Mouse (Mus musculus): ENCODE results near the gene C1qtnf1. TPM values are rescaled to one million over a fixed set of nuclear protein-coding genes. Genes with fewer than 3 reads are reported as not detected.

C1qtnf1 gene
- polyA plus RNA-seq, 1 experiment from 2014 or later = 4.1 TPM

DNA sequence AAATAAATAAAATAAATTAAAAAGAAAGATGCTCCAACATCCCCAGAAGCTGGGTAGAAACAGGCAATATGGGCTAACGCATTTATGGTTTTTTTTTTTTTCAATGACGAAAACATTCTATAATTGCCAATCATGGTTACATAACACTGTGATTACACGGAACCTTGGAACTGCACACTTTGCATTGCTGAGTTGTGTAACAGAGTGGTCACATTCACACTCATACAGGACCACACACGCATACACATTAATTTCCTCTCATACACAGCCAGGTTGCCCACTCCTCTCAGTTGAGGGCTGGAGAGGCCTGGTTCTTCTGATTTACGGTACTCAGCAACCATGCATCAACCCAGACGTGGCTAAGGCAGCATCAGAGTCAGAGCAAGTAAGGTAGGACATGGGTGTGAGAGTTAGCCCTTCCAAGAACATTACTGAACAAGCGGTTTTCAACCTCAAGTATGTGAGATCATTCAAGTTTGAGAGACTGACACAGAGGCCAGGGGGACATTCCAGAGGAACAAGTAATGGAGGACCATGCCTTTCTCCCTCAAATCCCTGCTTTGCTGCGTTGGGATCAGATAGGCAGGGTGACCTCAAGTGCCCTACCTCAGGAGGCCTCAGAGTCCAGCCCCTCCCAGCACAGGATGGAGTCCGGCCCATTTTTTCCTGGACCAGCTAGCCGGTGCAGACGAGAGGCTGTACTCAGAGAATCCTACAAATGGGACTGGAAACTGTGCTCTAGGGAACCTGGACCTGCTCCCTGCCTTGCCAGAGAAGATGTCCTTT, 26.1 kb downstream of the C1qtnf1 start:
- no peak overlapping the region for H3K27ac ChIP-seq (ENCODE audit: low read length)
- no peak overlapping the region for H3K9ac ChIP-seq (ENCODE audit: low read depth, low read length)
- H3K4me1 ChIP-seq (ENCODE audit: control insufficient read depth, insufficient read depth, low read length) = no peaks in the 10 kb centered on the region
- 79% methylated on average over 11 of the region's 11 CpGs for WGBS
- no peaks in the 10 kb centered on the region for H3K27me3 ChIP-seq (ENCODE audit: control insufficient read depth, insufficient read depth, low read depth, low read length)
- no peak overlapping the region for H3K4me3 ChIP-seq (ENCODE audit: low read depth, low read length)
- H3K9me3 ChIP-seq (replicated peaks; ENCODE audit: control insufficient read depth, low read length, poor library complexity, severe bottlenecking) = no peaks in the 10 kb centered on the region
- H3K36me3 ChIP-seq (ENCODE audit: control insufficient read depth, insufficient read depth, low read length) = no peaks in the 10 kb centered on the region
- H3K4me2 ChIP-seq (ENCODE audit: low read length) = no peak overlapping the region
- no peak for ATAC-seq

DNA sequence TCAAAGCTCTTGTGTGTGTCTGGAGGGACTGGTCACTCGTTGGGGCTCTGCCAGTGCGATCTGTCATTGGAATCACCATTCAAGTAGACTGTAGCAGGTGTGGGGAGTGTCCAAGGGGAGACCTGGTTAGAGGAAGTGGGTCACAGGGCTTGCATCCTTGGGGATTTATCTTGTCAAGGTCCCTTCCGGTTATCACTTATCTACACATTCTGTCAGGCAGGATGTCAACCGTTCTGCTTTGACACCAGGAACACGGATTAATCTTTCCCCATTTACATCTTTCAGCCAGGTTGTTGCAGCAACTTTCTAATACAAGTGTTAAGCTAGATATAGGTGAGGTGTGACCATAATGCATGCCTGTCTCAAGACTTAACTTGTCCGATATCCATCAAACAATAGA, 27.8 kb downstream of the C1qtnf1 start:
- Histone ChIP-seq H3K4me2 (ENCODE audit: low read length) (no peak overlapping the region), H3K27me3 (ENCODE audit: control insufficient read depth, insufficient read depth, low read depth, low read length) (no peaks in the 10 kb centered on the region), H3K27ac (ENCODE audit: low read length) (no peak overlapping the region), H3K4me1 (ENCODE audit: control insufficient read depth, insufficient read depth, low read length) (no peaks in the 10 kb centered on the region), H3K36me3 (ENCODE audit: control insufficient read depth, insufficient read depth, low read length) (no peaks in the 10 kb centered on the region), H3K9me3 (replicated peaks; ENCODE audit: control insufficient read depth, low read length, poor library complexity, severe bottlenecking) (no peaks in the 10 kb centered on the region; the same call in 1 of the 2 replicates), H3K9ac (ENCODE audit: low read depth, low read length) (no peak overlapping the region), H3K4me3 (ENCODE audit: low read depth, low read length) (no peak overlapping the region)
- no peak for ATAC-seq
- WGBS = 89% methylated on average over 6 of the region's 6 CpGs

DNA sequence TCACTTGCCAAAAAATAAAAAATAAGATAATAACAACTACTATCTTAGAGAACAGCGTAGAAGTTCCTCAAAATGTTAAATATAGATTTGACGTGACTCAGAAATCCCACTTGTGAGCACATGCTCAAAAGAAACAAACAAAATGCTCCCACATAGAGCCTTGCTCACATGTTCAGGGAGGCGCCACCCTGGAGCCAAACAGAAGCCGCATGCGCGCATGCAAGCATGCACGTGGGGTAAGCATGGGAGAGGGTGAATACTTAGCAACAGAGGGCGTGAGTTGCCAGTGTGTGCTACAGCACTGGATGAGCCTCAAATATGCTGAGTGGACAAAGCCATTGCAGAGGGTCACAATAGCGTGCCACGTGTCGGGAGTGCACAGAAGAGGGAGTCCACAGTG, 28.9 kb downstream of the C1qtnf1 start:
- no peak overlapping the region for H3K4me3 ChIP-seq (ENCODE audit: low read depth, low read length)
- no peak overlapping the region for H3K4me2 ChIP-seq (ENCODE audit: low read length)
- no peak overlapping the region for H3K9ac ChIP-seq (ENCODE audit: low read depth, low read length)
- H3K27me3 ChIP-seq (ENCODE audit: control insufficient read depth, insufficient read depth, low read depth, low read length) = no peaks in the 10 kb centered on the region
- no peaks in the 10 kb centered on the region for H3K4me1 ChIP-seq (ENCODE audit: control insufficient read depth, insufficient read depth, low read length)
- ATAC-seq = no peak
- no peaks in the 10 kb centered on the region; the same call in 1 of the 2 replicates for H3K9me3 ChIP-seq (replicated peaks; ENCODE audit: control insufficient read depth, low read length, poor library complexity, severe bottlenecking)
- 74% methylated on average over 11 of the region's 11 CpGs for WGBS
- no peaks in the 10 kb centered on the region for H3K36me3 ChIP-seq (ENCODE audit: control insufficient read depth, insufficient read depth, low read length)
- H3K27ac ChIP-seq (ENCODE audit: low read length) = no peak overlapping the region

DNA sequence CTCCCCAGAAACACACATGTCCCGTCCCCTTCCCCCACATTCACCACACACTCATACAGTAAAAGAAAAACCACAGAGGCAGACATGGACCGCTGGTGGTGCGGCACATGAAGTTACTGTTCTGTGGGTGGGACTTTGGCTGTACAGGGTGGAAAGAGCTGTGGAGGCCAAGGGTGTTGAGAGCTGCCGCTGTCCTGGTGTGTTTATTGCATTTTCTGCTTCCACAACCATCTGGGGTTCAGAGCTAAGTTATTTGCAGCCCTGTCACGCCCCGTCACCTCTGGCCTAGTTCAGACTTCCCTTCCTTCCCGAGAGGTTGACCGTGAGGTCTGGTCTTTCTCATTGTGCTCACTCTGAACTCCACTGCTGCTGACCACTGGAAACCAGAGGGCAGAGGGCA, 31.0 kb downstream of the C1qtnf1 start:
- Histone ChIP-seq H3K4me3 (ENCODE audit: low read depth, low read length) (no peak overlapping the region), H3K9me3 (replicated peaks; ENCODE audit: control insufficient read depth, low read length, poor library complexity, severe bottlenecking) (no peaks in the 10 kb centered on the region; the same call in 1 of the 2 replicates), H3K4me1 (ENCODE audit: control insufficient read depth, insufficient read depth, low read length) (no peaks in the 10 kb centered on the region; the same call in 1 of the 2 replicates), H3K36me3 (ENCODE audit: control insufficient read depth, insufficient read depth, low read length) (no peaks in the 10 kb centered on the region), H3K27ac (ENCODE audit: low read length) (no peak overlapping the region), H3K27me3 (ENCODE audit: control insufficient read depth, insufficient read depth, low read depth, low read length) (no peaks in the 10 kb centered on the region), H3K9ac (ENCODE audit: low read depth, low read length) (no peak overlapping the region), H3K4me2 (ENCODE audit: low read length) (no peak overlapping the region)
- WGBS = 61% methylated on average over 8 of the region's 8 CpGs
- ATAC-seq = no peak

DNA sequence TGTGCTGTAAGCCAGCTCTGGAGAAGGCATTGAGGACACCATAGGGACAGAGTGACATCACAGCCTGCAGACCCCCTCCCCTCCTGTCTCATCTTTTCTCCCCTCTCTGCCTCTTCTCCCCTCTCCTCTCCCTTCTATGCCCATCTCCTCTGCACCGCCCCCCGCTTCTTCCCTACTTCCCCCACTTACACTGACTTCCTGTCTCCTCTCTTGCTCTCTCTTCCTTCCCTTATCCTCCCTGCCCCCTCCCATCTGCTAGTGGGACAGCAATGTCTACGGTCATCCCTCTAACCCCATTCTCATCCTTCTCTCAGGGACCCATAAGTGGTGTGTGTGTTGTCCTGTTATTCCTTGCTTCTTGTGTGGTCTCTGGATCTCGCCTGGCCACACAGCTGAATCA, 31.5 kb downstream of the C1qtnf1 start:
- no peak overlapping the region for H3K4me2 ChIP-seq (ENCODE audit: low read length)
- no peaks in the 10 kb centered on the region for H3K27me3 ChIP-seq (ENCODE audit: control insufficient read depth, insufficient read depth, low read depth, low read length)
- H3K4me3 ChIP-seq (ENCODE audit: low read depth, low read length) = no peak overlapping the region
- H3K9me3 ChIP-seq (replicated peaks; ENCODE audit: control insufficient read depth, low read length, poor library complexity, severe bottlenecking) = no peaks in the 10 kb centered on the region; the same call in 1 of the 2 replicates
- no peaks in the 10 kb centered on the region for H3K36me3 ChIP-seq (ENCODE audit: control insufficient read depth, insufficient read depth, low read length)
- no peak overlapping the region for H3K27ac ChIP-seq (ENCODE audit: low read length)
- H3K9ac ChIP-seq (ENCODE audit: low read depth, low read length) = no peak overlapping the region
- 89% methylated on average over 4 of the region's 4 CpGs for WGBS
- ATAC-seq = no peak
- no peaks in the 10 kb centered on the region; the same call in 1 of the 2 replicates for H3K4me1 ChIP-seq (ENCODE audit: control insufficient read depth, insufficient read depth, low read length)

DNA sequence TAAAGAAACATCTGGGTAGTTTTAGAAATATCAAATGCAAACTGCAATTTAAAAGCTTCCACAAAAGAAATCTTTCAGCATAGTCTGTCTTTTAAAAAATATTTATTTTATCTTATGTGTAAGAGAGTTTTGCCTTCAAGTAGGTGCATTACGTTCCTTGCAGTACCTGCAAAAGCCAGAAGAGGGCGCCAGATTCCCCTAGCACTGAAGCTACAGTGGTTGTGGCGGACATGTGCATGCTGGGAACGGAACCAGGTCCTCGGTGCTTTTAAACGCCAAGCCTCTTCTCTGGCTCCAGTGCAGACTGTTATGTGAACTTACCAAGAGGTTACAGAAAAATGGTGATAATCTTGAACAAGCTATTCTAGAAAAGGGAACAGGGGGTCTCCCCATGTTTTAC, 32.3 kb downstream of the C1qtnf1 start:
- 62% methylated on average over 6 of the region's 6 CpGs for WGBS
- Histone ChIP-seq H3K27ac (ENCODE audit: low read length) (no peak overlapping the region), H3K4me1 (ENCODE audit: control insufficient read depth, insufficient read depth, low read length) (no peaks in the 10 kb centered on the region; the same call in 1 of the 2 replicates)

DNA sequence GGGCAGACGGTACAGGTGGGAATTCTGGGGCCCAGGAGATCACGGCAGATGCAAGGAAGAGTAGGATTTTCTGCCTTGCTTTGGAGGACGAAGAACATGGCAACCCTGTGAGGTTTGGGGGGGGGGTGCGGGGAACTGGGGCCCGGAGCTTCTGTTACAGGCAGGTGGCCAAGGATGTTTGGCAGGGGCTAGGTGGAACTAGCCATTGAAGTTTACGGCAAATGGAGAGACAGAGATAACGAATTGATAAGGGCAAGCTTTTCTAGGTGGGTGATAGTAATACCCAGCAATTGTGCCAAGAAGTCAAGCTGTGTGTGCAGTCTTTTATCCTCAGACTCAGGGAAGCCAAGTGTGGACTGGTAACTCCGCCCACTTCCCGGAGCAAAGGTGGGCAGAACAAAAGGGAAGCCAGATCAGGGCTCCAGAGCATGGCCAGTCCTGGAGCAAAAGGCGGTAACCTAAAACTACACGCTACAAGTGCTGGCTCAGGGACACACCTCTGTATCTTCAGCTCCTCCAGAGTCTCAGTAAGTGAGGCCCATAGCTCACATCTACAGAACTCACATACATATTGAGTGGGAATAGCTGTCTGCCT, 39.5 kb downstream of the C1qtnf1 start:
- H3K36me3 ChIP-seq (ENCODE audit: control insufficient read depth, insufficient read depth, low read length) = no peaks in the 10 kb centered on the region
- no peak overlapping the region for H3K4me2 ChIP-seq (ENCODE audit: low read length)
- no peak overlapping the region for H3K9ac ChIP-seq (ENCODE audit: low read depth, low read length)
- no peak for ATAC-seq
- WGBS = 47% methylated on average over 11 of the region's 11 CpGs
- H3K4me3 ChIP-seq (ENCODE audit: low read depth, low read length) = no peak overlapping the region
- H3K27ac ChIP-seq (ENCODE audit: low read length) = no peak overlapping the region
- peaks cover 5% of the 10 kb centered on the region; the same call in 1 of the 2 replicates for H3K4me1 ChIP-seq (ENCODE audit: control insufficient read depth, insufficient read depth, low read length)
- no peaks in the 10 kb centered on the region for H3K9me3 ChIP-seq (replicated peaks; ENCODE audit: control insufficient read depth, low read length, poor library complexity, severe bottlenecking)
- no peaks in the 10 kb centered on the region for H3K27me3 ChIP-seq (ENCODE audit: control insufficient read depth, insufficient read depth, low read depth, low read length)

More for the DNA sequence above, 32.3 kb downstream of the C1qtnf1 start:
- Histone ChIP-seq H3K4me2 (ENCODE audit: low read length) (no peak overlapping the region), H3K9me3 (replicated peaks; ENCODE audit: control insufficient read depth, low read length, poor library complexity, severe bottlenecking) (no peaks in the 10 kb centered on the region; the same call in 1 of the 2 replicates), H3K27me3 (ENCODE audit: control insufficient read depth, insufficient read depth, low read depth, low read length) (no peaks in the 10 kb centered on the region), H3K4me3 (ENCODE audit: low read depth, low read length) (no peak overlapping the region), H3K9ac (ENCODE audit: low read depth, low read length) (no peak overlapping the region), H3K36me3 (ENCODE audit: control insufficient read depth, insufficient read depth, low read length) (no peaks in the 10 kb centered on the region)
- no peak for ATAC-seq

DNA sequence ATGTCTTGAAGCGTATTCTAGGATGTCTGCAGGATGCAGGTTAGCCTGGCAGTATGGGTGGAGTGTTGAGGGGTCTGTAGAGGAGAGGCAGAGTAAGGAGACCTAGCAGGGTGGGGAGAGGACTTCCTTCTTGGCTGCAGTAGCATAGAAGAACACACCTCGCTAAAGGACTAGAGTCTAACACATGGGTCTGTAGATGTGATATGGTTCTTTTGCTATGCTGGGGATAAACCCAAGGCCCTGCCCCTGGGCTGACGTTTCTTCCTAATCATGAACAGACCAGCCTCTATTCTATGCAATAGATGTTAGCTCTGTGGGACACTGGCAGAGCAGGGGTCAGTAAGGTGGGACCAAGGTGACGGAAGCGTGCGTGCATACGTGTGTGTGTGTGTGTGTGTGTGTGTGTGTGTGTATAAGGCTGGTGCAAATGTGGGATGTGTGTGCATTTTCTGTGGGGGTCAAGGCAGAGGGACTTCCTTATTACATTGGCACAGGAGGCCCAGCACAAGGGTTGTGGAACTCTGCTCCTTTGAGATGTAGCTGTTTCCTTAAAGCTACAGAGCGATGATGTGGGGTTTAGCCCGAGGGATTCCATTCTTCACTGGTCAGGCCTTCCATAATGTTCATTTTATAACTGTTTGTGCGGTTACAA, 41.6 kb downstream of the C1qtnf1 start:
- peaks cover 5% of the 10 kb centered on the region; the same call in 1 of the 2 replicates for H3K4me1 ChIP-seq (ENCODE audit: control insufficient read depth, insufficient read depth, low read length)
- H3K9ac ChIP-seq (ENCODE audit: low read depth, low read length) = no peak overlapping the region
- H3K27me3 ChIP-seq (ENCODE audit: control insufficient read depth, insufficient read depth, low read depth, low read length) = no peaks in the 10 kb centered on the region
- WGBS = 88% methylated on average over 10 of the region's 10 CpGs
- ATAC-seq = no peak
- no peak overlapping the region for H3K4me3 ChIP-seq (ENCODE audit: low read depth, low read length)
- H3K9me3 ChIP-seq (replicated peaks; ENCODE audit: control insufficient read depth, low read length, poor library complexity, severe bottlenecking) = no peaks in the 10 kb centered on the region
- H3K4me2 ChIP-seq (ENCODE audit: low read length) = no peak overlapping the region
- no peak overlapping the region for H3K27ac ChIP-seq (ENCODE audit: low read length)
- no peaks in the 10 kb centered on the region for H3K36me3 ChIP-seq (ENCODE audit: control insufficient read depth, insufficient read depth, low read length)

Data from midbrain, embryonic 16.5 days (tissue).